8 mouse cellular contexts compared by ENCODE assay signal in the genomic region with DNA sequence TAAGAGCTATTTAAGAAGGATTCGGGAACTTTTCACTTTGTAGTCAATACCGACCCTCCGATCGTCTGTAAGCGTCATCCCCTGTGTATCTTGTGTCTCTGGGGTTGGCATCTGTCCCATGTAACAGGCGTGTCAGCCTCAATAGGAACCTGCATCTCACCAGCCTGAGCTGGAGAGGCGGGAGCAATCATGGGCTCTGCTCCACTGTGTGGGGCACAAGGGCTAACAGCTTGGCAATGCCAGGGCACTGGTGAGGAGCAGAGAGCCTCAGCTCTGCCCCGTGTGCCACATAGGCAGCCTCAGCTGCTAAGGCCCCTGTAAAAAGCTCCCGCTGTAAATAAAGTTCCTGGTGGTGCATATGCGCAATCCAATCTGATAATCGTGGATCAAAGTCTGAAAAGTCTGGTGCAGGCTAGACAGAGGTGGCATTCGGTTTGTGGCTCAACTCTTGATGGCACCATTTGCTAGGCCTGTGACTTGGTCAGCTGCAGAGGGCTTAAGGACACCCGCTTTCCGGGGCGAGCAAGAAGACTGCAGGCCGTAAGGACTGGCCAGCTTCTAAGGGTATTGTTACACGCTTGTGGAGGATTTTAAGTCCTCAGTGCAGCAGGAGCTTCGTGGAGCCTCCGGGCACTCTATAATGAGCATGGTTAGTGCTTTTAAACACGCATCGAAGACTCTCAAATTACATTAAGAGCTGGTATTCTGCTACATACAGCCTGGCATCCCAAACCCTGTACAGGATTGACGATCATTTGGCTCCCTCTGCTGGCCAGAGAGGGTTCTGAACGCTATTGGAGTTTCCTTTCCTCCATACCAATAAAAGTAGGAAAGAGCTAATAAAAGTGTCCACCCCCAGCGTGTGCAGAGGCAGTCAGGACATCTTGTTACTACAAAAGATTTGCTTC. TPM values are rescaled to one million over a fixed set of nuclear protein-coding genes. Genes with fewer than 3 reads are reported as not detected.
DNase-seq lines count a peak whose midpoint lies in the region; ATAC-seq and TF ChIP-seq lines count a peak whose summit lies in the region.

No protein-coding gene starts in this region.

- peak overlapping the region; percentile 18 for H3K4me2 ChIP-seq in forebrain, embryonic 14.5 days (ENCODE audit: low read length)

- H3K36me3 ChIP-seq in ES-Bruce4 (ENCODE audit: control insufficient read depth, insufficient read depth, low read length, poor library complexity, severe bottlenecking) = no peaks in the 10 kb centered on the region
- H3K36me3 ChIP-seq in forebrain, embryonic 14.5 days (ENCODE audit: control insufficient read depth, insufficient read depth, low read length) = no peaks in the 10 kb centered on the region

- peaks cover 2% of the 10 kb centered on the region for H3K4me1 ChIP-seq in ES-Bruce4 (ENCODE audit: control insufficient read depth, insufficient read depth, low read length)
- H3K4me1 ChIP-seq in forebrain, embryonic 14.5 days (ENCODE audit: control insufficient read depth, insufficient read depth, low read length) = peaks cover 7% of the 10 kb centered on the region
- peaks cover 5% of the 10 kb centered on the region; the same call in 1 of the 2 replicates for H3K4me1 ChIP-seq in lung, adult 2 months (ENCODE audit: control insufficient read depth, insufficient read depth, low read length)

- TF ChIP-seq EP300 in ES-Bruce4 (IDR thresholded peaks at IDR 0.05; ENCODE audit: insufficient read depth, low read depth, low read length) = no peak

- peak; percentile 67; the same call in 1 of the 2 replicates for ATAC-seq in cerebellum, adult (ENCODE audit: insufficient number of reproducible peaks, low FRiP score, low TSS enrichment)
- peak; percentile 91 for ATAC-seq in forebrain, embryonic 14.5 days

- no peak overlapping the region for H3K27ac ChIP-seq in ES-Bruce4 (ENCODE audit: insufficient read depth, low read length)
- H3K27ac ChIP-seq in forebrain, embryonic 14.5 days (ENCODE audit: low read depth, low read length) = peak overlapping the region; percentile 39; the same call in 1 of the 2 replicates

- intact Hi-C loops in heart, postnatal 25 days (cut with DNase I) = loop anchor here (1.0 to 5.0 kb wide), 3 partner anchors 60 to 514 kb away; partner anchors contain the start of gene Cdc42ep4

- DNase-seq in forebrain, embryonic 14.5 days (ENCODE audit: low spot score) = peak; percentile 95
- peak; percentile 34 for DNase-seq in heart, postnatal 25 days (ENCODE audit: low spot score)
- DNase-seq in layer of hippocampus, adult 11-12 months (ENCODE audit: low spot score) = peak; percentile 83
- DNase-seq in lung, adult 2 months = peak; percentile 76
- DNase-seq in ovary, postnatal 10 days (ENCODE audit: low spot score) = peak; percentile 48
- peak; percentile 83 for DNase-seq in thymus, postnatal 0 days (ENCODE audit: low spot score)

- H3K9ac ChIP-seq in ES-Bruce4 (ENCODE audit: low read depth, poor library complexity, severe bottlenecking) = no peak overlapping the region
- H3K9ac ChIP-seq in forebrain, embryonic 14.5 days (ENCODE audit: low read length) = peak overlapping the region; percentile 3; the same call in 1 of the 2 replicates

- H3K27me3 ChIP-seq in ES-Bruce4 (ENCODE audit: control insufficient read depth, insufficient read depth, low read length, poor library complexity, severe bottlenecking) = no peaks in the 10 kb centered on the region
- no peaks in the 10 kb centered on the region for H3K27me3 ChIP-seq in forebrain, embryonic 14.5 days (replicated peaks; ENCODE audit: control insufficient read depth, insufficient read depth, low read length)

- TF ChIP-seq CTCF in ES-Bruce4 (IDR thresholded peaks at IDR 0.05; ENCODE audit: low read depth, low read length) = peak; percentile 62
- TF ChIP-seq CTCF in lung, adult 2 months (IDR thresholded peaks at IDR 0.05; ENCODE audit: insufficient read depth, low read length) = peak; percentile 81

- no peak overlapping the region for H3K4me3 ChIP-seq in ES-Bruce4 (ENCODE audit: low read depth, low read length)
- no peak overlapping the region for H3K4me3 ChIP-seq in forebrain, embryonic 14.5 days (ENCODE audit: low read depth, low read length)
- no peak overlapping the region for H3K4me3 ChIP-seq in lung, adult 2 months (replicated peaks; ENCODE audit: extremely low read depth, low read depth, low read length)

- H3K9me3 ChIP-seq in ES-Bruce4 (replicated peaks; ENCODE audit: control insufficient read depth, insufficient read depth, low read length, poor library complexity, severe bottlenecking) = no peaks in the 10 kb centered on the region
- H3K9me3 ChIP-seq in forebrain, embryonic 14.5 days (replicated peaks; ENCODE audit: control insufficient read depth, low read length) = no peaks in the 10 kb centered on the region

- 30% methylated on average over 24 of the region's 24 CpGs for WGBS in forebrain, embryonic 14.5 days
- 49% methylated on average over 24 of the region's 24 CpGs for WGBS in lung, adult 2 months

- TF ChIP-seq POLR2A in ES-Bruce4 (IDR thresholded peaks at IDR 0.05; ENCODE audit: insufficient read depth, low read length) = no peak
- no peak for TF ChIP-seq POLR2A in lung, adult 2 months (IDR thresholded peaks at IDR 0.05; ENCODE audit: borderline replicate concordance, extremely low read depth, low read depth, low read length)

RNA-seq across cellular contexts. Expression of gene Cdc42ep4, which starts 59.2 kb away (rescaled TPM):
- 29.4 and 32.4 TPM in 2 replicates for polyA plus RNA-seq in ES-Bruce4 (2011; ENCODE audit: insufficient read depth, insufficient read length, low read depth, missing spikeins)
- 52.4 and 61.5 TPM in 2 replicates for polyA plus RNA-seq in forebrain, embryonic 14.5 days (2014; fragmentation: Nextera tagmentation; extraction: Ambion mirVana)
- 10 to 100 TPM; 12.5 to 17.7 TPM for total RNA-seq in heart, postnatal 25 days (2021)
- 80.4 and 115 TPM in 2 replicates for polyA plus RNA-seq in lung, adult 2 months (2012; rRNA removed)
- polyA plus RNA-seq in thymus, postnatal 0 days (2015; fragmentation: Nextera tagmentation; extraction: Ambion mirVana) = 37.0 and 38.7 TPM in 2 replicates

Comparison
In these comparisons a context has a peak if more than half of its experiments do, and no peak if none do; other contexts are left out.
1. DNase-seq: peak in every context shown above with its lines; median percentile 95 in forebrain, embryonic 14.5 days; 83 in layer of hippocampus, adult 11-12 months; 83 in thymus, postnatal 0 days; 76 in lung, adult 2 months; 48 in ovary, postnatal 10 days; 34 in heart, postnatal 25 days.